Mouse (Mus musculus) frontal cortex, postnatal 14 days (tissue): ENCODE measurements around the gene Sod2.
"Not testable (repeated sequence)": the region's sequence is repeated elsewhere in the genome, so short reads cannot be mapped to it uniquely, and the experiment has no call there.

Source experiments
- DNase-seq, 2 experiments: peaks; one replicate each; pipeline ENCODE4 v3.0.0; 2022; ENCODE audit warnings: low spot score in 2 of 2

Sod2 gene

GRCm38 (mm10) chr17:13009887-13010286 lies 3.2 kb downstream of the Sod2 start:
- DNase-seq = no peak

GRCm38 (mm10) chr17:13013316-13013715 lies 6.7 kb downstream of the Sod2 start:
- no peak for DNase-seq

- DNase-seq = not testable (repeated sequence)
Measured at GRCm38 (mm10) chr17:13036627-13037192, 30.1 kb downstream of the Sod2 start.

GRCm38 (mm10) chr17:13043846-13044673 lies 37.4 kb downstream of the Sod2 start:
- DNase-seq = peak; percentile 49 to 58

- not testable (repeated sequence) for DNase-seq
Measured at GRCm38 (mm10) chr17:13052124-13052813, 45.6 kb downstream of the Sod2 start, which contains the start of gene Gpr31b. TSS of gene Gpr31b (minus strand) at chr17:13052296.

GRCm38 (mm10) chr17:13060804-13061203 lies 54.2 kb downstream of the Sod2 start, which contains the start of gene Tcp10b:
TSS of gene Tcp10b (plus strand) at chr17:13061104.
- DNase-seq = not testable (repeated sequence)

GRCm38 (mm10) chr17:13062882-13063281 lies 56.2 kb downstream of the Sod2 start:
- DNase-seq = not testable (repeated sequence)

GRCm38 (mm10) chr17:13067864-13068385 lies 61.3 kb downstream of the Sod2 start:
- not testable (repeated sequence) for DNase-seq

GRCm38 (mm10) chr17:13069227-13069626 lies 62.6 kb downstream of the Sod2 start:
- not testable (repeated sequence) for DNase-seq
